ENCODE assay signal across 23 mouse cellular contexts in genomic region chr17:62765165-62765564, GRCm38 (mm10).
DNase-seq lines count a peak whose midpoint lies in the region; ATAC-seq lines count a peak whose summit lies in the region.
"Had no signal": no experiment of that assay in that cellular context is flagged by ENCODE, and none has a peak within 500 bp of the region (broad histone marks: within the 10 kb centered on the region; RNA-seq: fewer than 3 reads in every experiment).

No protein-coding gene starts in this region.

- WGBS in intestine, embryonic 14.5 days, result 46% methylated on average over 4 of the region's 4 CpGs
- 53% methylated on average over 4 of the region's 4 CpGs for WGBS in intestine, embryonic 16.5 days

- no peak overlapping the region for H3K27ac ChIP-seq in intestine, embryonic 14.5 days (ENCODE audit: low read depth)
- no peak overlapping the region for H3K27ac ChIP-seq in intestine, embryonic 16.5 days (ENCODE audit: low read length)
- H3K27ac ChIP-seq: embryonic facial prominence, embryonic 13.5 days; embryonic facial prominence, embryonic 15.5 days; forebrain, embryonic 10.5 days; forebrain, embryonic 12.5 days had no signal

- ATAC-seq in intestine, embryonic 14.5 days (replicated peaks; ENCODE audit: low FRiP score, low TSS enrichment, low read depth), result no peak
- no peak for ATAC-seq in intestine, embryonic 16.5 days
- ATAC-seq: activated CD4-positive, CD25-positive, alpha-beta regulatory T cell, adult 4 months; forebrain, embryonic 14.5 days; forebrain, embryonic 16.5 days had no signal

- H3K9ac ChIP-seq in intestine, embryonic 14.5 days (ENCODE audit: low read length), result no peak overlapping the region
- no peak overlapping the region for H3K9ac ChIP-seq in intestine, embryonic 16.5 days (ENCODE audit: low read depth, low read length)
- H3K9ac ChIP-seq: embryonic facial prominence, embryonic 13.5 days; embryonic facial prominence, embryonic 15.5 days; forebrain, embryonic 12.5 days had no signal

- peak; percentile 48 for DNase-seq in intestine, embryonic 14.5 days (ENCODE audit: low spot score)
- DNase-seq in 416B (ENCODE audit: low read depth) (peak; percentile 32), NIH3T3 (ENCODE audit: low read depth) (peak; percentile 48)
- DNase-seq in embryo, embryonic 11 days, result no peak
- no peak for DNase-seq in kidney, postnatal 10 days
- DNase-seq in natural killer cell, adult 2 months (ENCODE audit: low spot score in 2 of 2), result no peak
- DNase-seq: adrenal gland, adult 8-10 months; adrenal gland, postnatal 14 days; adrenal gland, postnatal 36 days; cerebellum, adult 11-12 months; cerebellum, adult 2 months; cerebellum, adult 9-10 months; cerebellum, postnatal 10 days; cerebellum, postnatal 25 days had no signal

- H3K27me3 ChIP-seq in intestine, embryonic 14.5 days (replicated peaks; ENCODE audit: control insufficient read depth, insufficient read depth, low read length), result no peaks in the 10 kb centered on the region
- no peaks in the 10 kb centered on the region for H3K27me3 ChIP-seq in intestine, embryonic 16.5 days (replicated peaks; ENCODE audit: control insufficient read depth, insufficient read depth, low read length)
- H3K27me3 ChIP-seq: embryonic facial prominence, embryonic 13.5 days; embryonic facial prominence, embryonic 15.5 days; forebrain, embryonic 12.5 days had no signal

- H3K4me3 ChIP-seq in intestine, embryonic 14.5 days (ENCODE audit: low read depth, low read length), result no peak overlapping the region
- no peak overlapping the region for H3K4me3 ChIP-seq in intestine, embryonic 16.5 days (ENCODE audit: low read length)
- H3K4me3 ChIP-seq: embryonic facial prominence, embryonic 13.5 days; embryonic facial prominence, embryonic 15.5 days; erythroblast, embryonic 14.5 days; forebrain, embryonic 10.5 days; forebrain, embryonic 12.5 days had no signal

- no peaks in the 10 kb centered on the region for H3K9me3 ChIP-seq in intestine, embryonic 14.5 days (ENCODE audit: control insufficient read depth, low read length)
- H3K9me3 ChIP-seq in intestine, embryonic 16.5 days (ENCODE audit: control insufficient read depth, low read length), result no peaks in the 10 kb centered on the region
- H3K9me3 ChIP-seq: embryonic facial prominence, embryonic 13.5 days; embryonic facial prominence, embryonic 15.5 days; forebrain, embryonic 10.5 days; forebrain, embryonic 12.5 days had no signal

- H3K4me1 ChIP-seq in intestine, embryonic 14.5 days (replicated peaks; ENCODE audit: control insufficient read depth, insufficient read depth, low read length), result no peaks in the 10 kb centered on the region
- no peaks in the 10 kb centered on the region; the same call in 1 of the 2 replicates for H3K4me1 ChIP-seq in intestine, embryonic 16.5 days (ENCODE audit: control insufficient read depth, insufficient read depth, low read length)

- H3K4me2 ChIP-seq in intestine, embryonic 14.5 days (ENCODE audit: low read length), result no peak overlapping the region
- H3K4me2 ChIP-seq in intestine, embryonic 16.5 days (ENCODE audit: low read depth, low read length), result no peak overlapping the region
- H3K4me2 ChIP-seq: embryonic facial prominence, embryonic 13.5 days; embryonic facial prominence, embryonic 15.5 days; forebrain, embryonic 12.5 days had no signal

- H3K36me3 ChIP-seq in intestine, embryonic 14.5 days (ENCODE audit: control insufficient read depth, insufficient read depth, low read length), result no peaks in the 10 kb centered on the region
- no peaks in the 10 kb centered on the region for H3K36me3 ChIP-seq in intestine, embryonic 16.5 days (ENCODE audit: control insufficient read depth, insufficient read depth, low read length)
- H3K36me3 ChIP-seq: embryonic facial prominence, embryonic 13.5 days; embryonic facial prominence, embryonic 15.5 days; forebrain, embryonic 10.5 days; forebrain, embryonic 12.5 days had no signal

Comparison
In these comparisons a context has a peak if more than half of its experiments do, and no peak if none do; other contexts are left out.
1. DNase-seq: peak in intestine, embryonic 14.5 days (single experiment), 416B (single experiment) and NIH3T3 (single experiment); none in embryo, embryonic 11 days (single experiment), kidney, postnatal 10 days (single experiment) and natural killer cell, adult 2 months (0 of 2).